Mouse (Mus musculus): ENCODE measurements around the gene Atxn1l. TPM values are rescaled to one million over a fixed set of nuclear protein-coding genes. Genes with fewer than 3 reads are reported as not detected.
A peak's percentile ranks its signal among the peaks of the same experiment; 100 is the strongest.

The Atxn1l gene
- 7.5 and 9.3 TPM in 2 replicates for polyA plus RNA-seq (2015; fragmentation: Nextera tagmentation; extraction: Ambion mirVana)

- Histone ChIP-seq H3K4me3 (ENCODE audit: low read length) (peak within 1 kb of the TSS; percentile 85), H3K4me1 (ENCODE audit: insufficient read depth, low read length) (peaks cover 12% of the 10 kb centered on the region), H3K36me3 (ENCODE audit: insufficient read depth, low read length) (peaks cover 17% of the 10 kb centered on the region), H3K27ac (ENCODE audit: low read length) (peak within 1 kb of the TSS; percentile 61), H3K9me3 (ENCODE audit: low read length) (no peaks in the 10 kb centered on the region), H3K9ac (replicated peaks; ENCODE audit: low read length) (peak within 1 kb of the TSS; percentile 93), H3K27me3 (ENCODE audit: insufficient read depth, low read length) (no peaks in the 10 kb centered on the region), H3K4me2 (replicated peaks; ENCODE audit: low read depth, low read length) (peak within 1 kb of the TSS; percentile 71)
- WGBS, result under 1% methylated on average over 54 of the region's 59 CpGs
- ATAC-seq (ENCODE audit: low FRiP score, low TSS enrichment), result peak; percentile 90
Measured at GRCm38 (mm10) chr8:109737237-109738048, at the start of gene Atxn1l. TSS of gene Atxn1l (minus strand) at chr8:109737739.

- peaks cover 18% of the 10 kb centered on the region for H3K4me1 ChIP-seq (ENCODE audit: insufficient read depth, low read length)
- WGBS, result 65% methylated on average over 4 of the region's 4 CpGs
- no peak overlapping the region for H3K9ac ChIP-seq (replicated peaks; ENCODE audit: low read length)
- no peaks in the 10 kb centered on the region for H3K27me3 ChIP-seq (ENCODE audit: insufficient read depth, low read length)
- no peak overlapping the region for H3K4me3 ChIP-seq (ENCODE audit: low read length)
- H3K27ac ChIP-seq (ENCODE audit: low read length), result no peak overlapping the region
- peak overlapping the region; percentile 98 for H3K4me2 ChIP-seq (replicated peaks; ENCODE audit: low read depth, low read length)
- no peaks in the 10 kb centered on the region for H3K9me3 ChIP-seq (ENCODE audit: low read length)
- no peaks in the 10 kb centered on the region for H3K36me3 ChIP-seq (ENCODE audit: insufficient read depth, low read length)
- no peak for ATAC-seq (ENCODE audit: low FRiP score, low TSS enrichment)
Measured at GRCm38 (mm10) chr8:109780548-109780947, 43.0 kb upstream of the Atxn1l start.

GRCm38 (mm10) chr8:109779431-109780228 is 42.1 kb upstream of the Atxn1l start:
- peak overlapping the region; percentile 96 for H3K9ac ChIP-seq (replicated peaks; ENCODE audit: low read length)
- no peaks in the 10 kb centered on the region for H3K36me3 ChIP-seq (ENCODE audit: insufficient read depth, low read length)
- peak overlapping the region; percentile 98 for H3K4me2 ChIP-seq (replicated peaks; ENCODE audit: low read depth, low read length)
- peaks cover 18% of the 10 kb centered on the region for H3K4me1 ChIP-seq (ENCODE audit: insufficient read depth, low read length)
- no peak for ATAC-seq (ENCODE audit: low FRiP score, low TSS enrichment)
- no peaks in the 10 kb centered on the region for H3K27me3 ChIP-seq (ENCODE audit: insufficient read depth, low read length)
- no peaks in the 10 kb centered on the region for H3K9me3 ChIP-seq (ENCODE audit: low read length)
- WGBS, result 11% methylated on average over 24 of the region's 24 CpGs
- H3K4me3 ChIP-seq (ENCODE audit: low read length), result peak overlapping the region; percentile 98
- peak overlapping the region; percentile 98 for H3K27ac ChIP-seq (ENCODE audit: low read length)

- Histone ChIP-seq H3K27me3 (ENCODE audit: insufficient read depth, low read length) (no peaks in the 10 kb centered on the region), H3K4me1 (ENCODE audit: insufficient read depth, low read length) (peaks cover 18% of the 10 kb centered on the region), H3K9me3 (ENCODE audit: low read length) (no peaks in the 10 kb centered on the region), H3K27ac (ENCODE audit: low read length) (peak overlapping the region; percentile 98), H3K36me3 (ENCODE audit: insufficient read depth, low read length) (no peaks in the 10 kb centered on the region), H3K9ac (replicated peaks; ENCODE audit: low read length) (peak overlapping the region; percentile 96), H3K4me3 (ENCODE audit: low read length) (peak overlapping the region; percentile 98), H3K4me2 (replicated peaks; ENCODE audit: low read depth, low read length) (peak overlapping the region; percentile 98)
- under 1% methylated on average over 29 of the region's 32 CpGs for WGBS
- ATAC-seq (ENCODE audit: low FRiP score, low TSS enrichment), result peak; percentile 78
Measured at GRCm38 (mm10) chr8:109778993-109779421, 41.5 kb upstream of the Atxn1l start.

- Histone ChIP-seq H3K27me3 (ENCODE audit: insufficient read depth, low read length) (0 out of 2 replicates have a peak, but pooled peaks cover 3% of the 10 kb centered on the region), H3K4me1 (ENCODE audit: insufficient read depth, low read length) (peaks cover 18% of the 10 kb centered on the region), H3K4me3 (ENCODE audit: low read length) (peak within 1 kb of the TSS; percentile 98), H3K9ac (replicated peaks; ENCODE audit: low read length) (peak within 1 kb of the TSS; percentile 96), H3K27ac (ENCODE audit: low read length) (peak within 1 kb of the TSS; percentile 98), H3K4me2 (replicated peaks; ENCODE audit: low read depth, low read length) (peak within 1 kb of the TSS; percentile 98), H3K36me3 (ENCODE audit: insufficient read depth, low read length) (no peaks in the 10 kb centered on the region), H3K9me3 (ENCODE audit: low read length) (no peaks in the 10 kb centered on the region)
- under 1% methylated on average over 59 of the region's 64 CpGs for WGBS
- peak; percentile 100 for ATAC-seq (ENCODE audit: low FRiP score, low TSS enrichment)
Measured at GRCm38 (mm10) chr8:109778280-109778977, 40.9 kb upstream of the Atxn1l start, which contains the start of gene Ap1g1. TSS of gene Ap1g1 (plus strand) at chr8:109778554.

GRCm38 (mm10) chr8:109777851-109778250 is 40.3 kb upstream of the Atxn1l start:
- ATAC-seq (ENCODE audit: low FRiP score, low TSS enrichment), result no peak
- peak overlapping the region; percentile 98; the same call in 1 of the 2 replicates for H3K27ac ChIP-seq (ENCODE audit: low read length)
- peak overlapping the region; percentile 59 for H3K9ac ChIP-seq (replicated peaks; ENCODE audit: low read length)
- 25% methylated on average over 5 of the region's 5 CpGs for WGBS
- H3K9me3 ChIP-seq (ENCODE audit: low read length), result no peaks in the 10 kb centered on the region
- peak overlapping the region; percentile 98 for H3K4me3 ChIP-seq (ENCODE audit: low read length)
- H3K27me3 ChIP-seq (ENCODE audit: insufficient read depth, low read length), result 0 out of 2 replicates have a peak, but pooled peaks cover 3% of the 10 kb centered on the region
- H3K36me3 ChIP-seq (ENCODE audit: insufficient read depth, low read length), result no peaks in the 10 kb centered on the region
- H3K4me2 ChIP-seq (replicated peaks; ENCODE audit: low read depth, low read length), result peak overlapping the region; percentile 60
- H3K4me1 ChIP-seq (ENCODE audit: insufficient read depth, low read length), result peaks cover 18% of the 10 kb centered on the region

GRCm38 (mm10) chr8:109773154-109773553 is 35.6 kb upstream of the Atxn1l start:
- H3K4me3 ChIP-seq (ENCODE audit: low read length), result no peak overlapping the region
- no peak overlapping the region for H3K27ac ChIP-seq (ENCODE audit: low read length)
- no peaks in the 10 kb centered on the region for H3K36me3 ChIP-seq (ENCODE audit: insufficient read depth, low read length)
- WGBS, result 30% methylated on average over 3 of the region's 3 CpGs
- no peak for ATAC-seq (ENCODE audit: low FRiP score, low TSS enrichment)
- 0 out of 2 replicates have a peak, but pooled peaks cover 3% of the 10 kb centered on the region for H3K27me3 ChIP-seq (ENCODE audit: insufficient read depth, low read length)
- no peak overlapping the region for H3K9ac ChIP-seq (replicated peaks; ENCODE audit: low read length)
- H3K4me1 ChIP-seq (ENCODE audit: insufficient read depth, low read length), result no peaks in the 10 kb centered on the region
- no peak overlapping the region for H3K4me2 ChIP-seq (replicated peaks; ENCODE audit: low read depth, low read length)
- H3K9me3 ChIP-seq (ENCODE audit: low read length), result no peaks in the 10 kb centered on the region

- peaks cover 8% of the 10 kb centered on the region; the same call in 1 of the 2 replicates for H3K9me3 ChIP-seq (ENCODE audit: low read length)
- 74% methylated on average over 7 of the region's 7 CpGs for WGBS
- no peak for ATAC-seq (ENCODE audit: low FRiP score, low TSS enrichment)
Measured at GRCm38 (mm10) chr8:109766081-109766480, 28.5 kb upstream of the Atxn1l start.

GRCm38 (mm10) chr8:109764031-109764430 is 26.5 kb upstream of the Atxn1l start:
- WGBS, result 67% methylated on average over 6 of the region's 6 CpGs

More at GRCm38 (mm10) chr8:109766081-109766480, 28.5 kb upstream of the Atxn1l start:
- Histone ChIP-seq H3K36me3 (ENCODE audit: insufficient read depth, low read length) (no peaks in the 10 kb centered on the region), H3K27me3 (ENCODE audit: insufficient read depth, low read length) (no peaks in the 10 kb centered on the region), H3K9ac (replicated peaks; ENCODE audit: low read length) (no peak overlapping the region), H3K4me1 (ENCODE audit: insufficient read depth, low read length) (no peaks in the 10 kb centered on the region), H3K4me2 (replicated peaks; ENCODE audit: low read depth, low read length) (no peak overlapping the region), H3K4me3 (ENCODE audit: low read length) (no peak overlapping the region), H3K27ac (ENCODE audit: low read length) (no peak overlapping the region)

More at GRCm38 (mm10) chr8:109764031-109764430, 26.5 kb upstream of the Atxn1l start:
- Histone ChIP-seq H3K9me3 (ENCODE audit: low read length) (peaks cover 8% of the 10 kb centered on the region; the same call in 1 of the 2 replicates), H3K9ac (replicated peaks; ENCODE audit: low read length) (no peak overlapping the region), H3K27me3 (ENCODE audit: insufficient read depth, low read length) (no peaks in the 10 kb centered on the region), H3K36me3 (ENCODE audit: insufficient read depth, low read length) (no peaks in the 10 kb centered on the region), H3K4me3 (ENCODE audit: low read length) (no peak overlapping the region), H3K4me2 (replicated peaks; ENCODE audit: low read depth, low read length) (no peak overlapping the region), H3K27ac (ENCODE audit: low read length) (no peak overlapping the region), H3K4me1 (ENCODE audit: insufficient read depth, low read length) (no peaks in the 10 kb centered on the region)
- ATAC-seq (ENCODE audit: low FRiP score, low TSS enrichment), result no peak
